Mouse (Mus musculus) MEL (cell line): ENCODE results near the gene Map3k6.
A peak's percentile ranks its signal among the peaks of the same experiment; 100 is the strongest.

Source experiments
- CTCF ChIP-seq, 3 experiments: IDR thresholded peaks in 2 of 3; conservative IDR thresholded peaks in 1 of 3; 2 replicates each; pipeline ENCODE4 v1.5.1; 2011 to 2012; ENCODE audit warnings: low read length in 3 of 3, low read depth in 2 of 3, mild to moderate bottlenecking in 2 of 3, improper control_type of control experiment in 1 of 3, inconsistent platforms in 1 of 3, mixed read lengths in 1 of 3, moderate library complexity in 1 of 3; ENCODE audit not compliant: control insufficient read depth in 1 of 3, insufficient read depth in 1 of 3, poor library complexity in 1 of 3, severe bottlenecking in 1 of 3
- EP300 ChIP-seq, 2 experiments: IDR thresholded peaks; 2 replicates each; pipeline ENCODE4 v1.6.1; 2011; ENCODE audit warnings: improper control_type of control experiment in 2 of 2, low read length in 2 of 2, low read depth in 1 of 2, mild to moderate bottlenecking in 1 of 2
- ETS1 ChIP-seq: IDR thresholded peaks from 2 replicates; pipeline ENCODE4 v1.6.1; 2012; ENCODE audit warnings: low read depth, mild to moderate bottlenecking, inconsistent platforms, low read length, improper control_type of control experiment, moderate library complexity
- GATA1 ChIP-seq: IDR thresholded peaks from 2 replicates; pipeline ENCODE4 v1.6.1; 2011; ENCODE audit warnings: low read depth, low read length, improper control_type of control experiment
- MEF2A ChIP-seq: IDR thresholded peaks from 2 replicates; pipeline ENCODE4 v1.6.1; 2014; ENCODE audit warnings: low read depth, mild to moderate bottlenecking, inconsistent platforms, low read length, improper control_type of control experiment; ENCODE audit not compliant: poor library complexity, insufficient replicate concordance, severe bottlenecking; ENCODE audit errors: extremely low read depth
- NRF1 ChIP-seq: IDR thresholded peaks from 2 replicates; pipeline ENCODE4 v1.6.1; 2014; ENCODE audit warnings: low read depth, mild to moderate bottlenecking, inconsistent platforms, low read length, improper control_type of control experiment, moderate library complexity; ENCODE audit not compliant: poor library complexity, insufficient read depth, severe bottlenecking
- POLR2A ChIP-seq, 2 experiments: IDR thresholded peaks; 2 replicates each; pipeline ENCODE4 v1.6.1; 2011 to 2012; ENCODE audit warnings: low read length in 2 of 2, mild to moderate bottlenecking in 2 of 2, control low read depth in 1 of 2, improper control_type of control experiment in 1 of 2, low read depth in 1 of 2, moderate library complexity in 1 of 2; ENCODE audit not compliant: control insufficient read depth in 1 of 2, insufficient read depth in 1 of 2, poor library complexity in 1 of 2
- SIN3A ChIP-seq: IDR thresholded peaks from 2 replicates; pipeline ENCODE4 v1.6.1; 2012; ENCODE audit warnings: low read length, improper control_type of control experiment, inconsistent platforms
- TAL1 ChIP-seq: IDR thresholded peaks from 2 replicates; pipeline ENCODE4 v1.6.1; 2012; ENCODE audit warnings: mild to moderate bottlenecking, inconsistent platforms, low read length, moderate library complexity, mixed read lengths
- TCF12 ChIP-seq: IDR thresholded peaks from 2 replicates; pipeline ENCODE4 v1.6.1; 2014; ENCODE audit warnings: low read depth, mild to moderate bottlenecking, inconsistent platforms, low read length, improper control_type of control experiment, moderate library complexity
- ZC3H11A ChIP-seq: IDR thresholded peaks from 2 replicates; pipeline ENCODE4 v1.6.1; 2012; ENCODE audit warnings: low read depth, mild to moderate bottlenecking, inconsistent platforms, low read length, improper control_type of control experiment
- ZKSCAN1 ChIP-seq: IDR thresholded peaks from 2 replicates; pipeline ENCODE4 v1.6.1; 2012; ENCODE audit warnings: low read depth, mild to moderate bottlenecking, inconsistent platforms, low read length, improper control_type of control experiment, moderate library complexity

DNA sequence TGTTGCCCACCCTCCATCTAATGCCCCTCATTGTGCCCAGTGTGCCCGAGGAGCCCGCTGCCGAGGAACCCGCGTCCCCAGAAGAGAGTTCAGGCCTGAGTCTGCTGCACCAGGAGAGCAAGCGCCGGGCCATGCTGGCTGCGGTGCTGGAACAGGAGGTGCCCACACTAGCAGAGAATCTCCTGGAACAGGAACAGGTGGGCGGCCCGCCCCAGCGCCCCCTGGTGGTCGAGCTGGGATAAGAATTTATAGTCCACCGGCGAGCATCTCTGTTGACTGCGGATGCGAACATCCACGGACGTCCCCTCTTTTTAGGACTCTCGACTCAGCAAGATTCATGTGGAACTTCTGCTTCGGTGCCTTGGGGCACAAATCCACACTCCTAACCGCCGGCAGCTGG is 10.0 kb downstream of the Map3k6 start:
- peak; percentile 73 to 96 (median 89) for TF ChIP-seq CTCF (IDR thresholded peaks at IDR 0.05 in 2 of 3, conservative IDR thresholded peaks at IDR 0.05 in 1 of 3; ENCODE audit: control insufficient read depth in 1 of 3, insufficient read depth in 1 of 3, low read depth in 2 of 3, low read length in 3 of 3, poor library complexity in 1 of 3, severe bottlenecking in 1 of 3)
- TF ChIP-seq GATA1 = no peak
- peak; percentile 50 for TF ChIP-seq ZC3H11A
- TF ChIP-seq TAL1 = no peak
- no peak for TF ChIP-seq MEF2A
- TF ChIP-seq POLR2A (IDR thresholded peaks at IDR 0.05; ENCODE audit: control insufficient read depth in 1 of 2, insufficient read depth in 1 of 2, low read depth in 1 of 2, low read length in 2 of 2, poor library complexity in 1 of 2) = no peak
- peak in 1 of 2 experiments; percentile 21; a peak in 1 of 4 replicates for TF ChIP-seq EP300 (IDR thresholded peaks at IDR 0.05; ENCODE audit: low read depth in 1 of 2, low read length in 2 of 2)
- TF ChIP-seq ZKSCAN1 = no peak
- 0 out of 2 replicates have a peak, but pooled peaks have one; percentile 14 for TF ChIP-seq TCF12
- TF ChIP-seq SIN3A = peak; percentile 68
- no peak for TF ChIP-seq NRF1
- TF ChIP-seq ETS1 = no peak
